Mouse (Mus musculus) thymus, postnatal 36 days (tissue): ENCODE results near the gene Wdr86.
"Not testable (repeated sequence)": the region's sequence is repeated elsewhere in the genome, so short reads cannot be mapped to it uniquely, and the experiment has no call there.

Experiments
- DNase-seq, 2 experiments: peaks; one replicate each; pipeline ENCODE4 v3.0.0; 2022; ENCODE audit warnings: mixed read lengths in 2 of 2

Gene Wdr86

DNA sequence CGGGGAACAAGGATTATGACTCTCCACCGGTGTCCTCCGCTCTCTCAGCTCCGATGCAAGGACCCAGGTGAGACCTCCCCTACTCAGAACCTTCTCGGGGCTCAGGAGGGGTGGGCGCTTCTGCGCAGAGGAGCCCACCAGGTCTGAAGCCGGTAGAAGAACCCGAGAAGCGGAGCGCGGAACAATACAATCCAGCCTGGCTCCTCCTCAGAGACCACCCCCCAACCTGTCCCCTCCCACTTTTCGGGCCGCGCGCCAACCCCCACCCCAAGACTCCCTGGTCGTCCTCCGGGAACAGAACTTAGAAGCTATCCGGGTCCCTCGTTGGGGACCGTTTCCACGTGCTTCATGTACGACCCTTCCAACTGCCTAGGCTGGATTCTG, at the start of gene Wdr86:
Gene Wdr86 (minus strand): TSS at position 240 of the 384 bp plus-strand sequence.
- DNase-seq = no peak

DNA sequence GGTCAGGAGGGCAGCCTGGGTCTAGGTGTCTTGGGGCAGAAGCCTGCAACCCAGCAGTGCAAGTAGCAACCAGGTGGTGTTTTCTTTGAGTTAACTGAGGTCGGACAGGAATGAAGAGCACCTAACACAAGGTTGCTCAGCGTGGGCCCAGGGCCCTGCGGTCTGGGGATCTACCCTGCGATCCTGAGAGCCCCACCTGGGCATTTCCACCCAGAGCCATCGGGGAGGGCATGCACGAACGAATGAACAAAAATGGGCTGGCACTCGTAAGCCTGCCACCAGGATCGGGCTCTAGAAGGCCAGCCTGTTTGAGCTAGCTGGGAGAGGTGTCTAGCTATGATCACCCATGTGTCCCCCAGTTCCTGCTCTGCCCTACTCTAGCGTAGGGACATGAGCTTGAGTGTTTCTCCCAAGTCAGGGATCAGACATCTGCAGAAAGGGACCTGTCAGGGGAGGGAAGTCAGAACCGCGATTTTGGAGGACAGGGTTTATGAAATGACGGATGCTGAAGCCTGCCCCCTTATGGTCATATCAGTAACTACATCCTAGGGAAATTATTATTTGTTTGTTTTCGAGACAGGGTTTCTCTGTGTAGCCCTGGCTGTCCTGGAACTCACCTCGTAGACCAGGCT, 49.5 kb upstream of the Wdr86 start:
- peak in 1 of 2 experiments; percentile 9 for DNase-seq

GRCm38 (mm10) chr5:24779321-24779720, 48.8 kb upstream of the Wdr86 start:
- no peak for DNase-seq

DNA sequence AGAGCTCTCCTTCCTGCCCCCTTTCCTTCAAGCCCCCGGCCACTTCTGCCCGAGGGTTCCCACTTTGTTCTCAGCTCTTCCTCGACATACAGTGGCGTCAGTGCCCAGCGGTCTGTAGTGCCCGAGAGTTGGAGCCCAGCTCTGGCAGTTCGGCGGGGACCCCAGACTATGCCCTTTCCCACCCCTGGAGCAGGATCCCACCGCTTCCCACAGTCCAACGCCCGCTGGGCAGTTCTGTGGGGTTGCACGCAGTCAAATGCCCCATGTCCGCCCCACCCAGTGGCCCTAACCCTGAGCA, 48.3 kb upstream of the Wdr86 start:
- no peak for DNase-seq

DNA sequence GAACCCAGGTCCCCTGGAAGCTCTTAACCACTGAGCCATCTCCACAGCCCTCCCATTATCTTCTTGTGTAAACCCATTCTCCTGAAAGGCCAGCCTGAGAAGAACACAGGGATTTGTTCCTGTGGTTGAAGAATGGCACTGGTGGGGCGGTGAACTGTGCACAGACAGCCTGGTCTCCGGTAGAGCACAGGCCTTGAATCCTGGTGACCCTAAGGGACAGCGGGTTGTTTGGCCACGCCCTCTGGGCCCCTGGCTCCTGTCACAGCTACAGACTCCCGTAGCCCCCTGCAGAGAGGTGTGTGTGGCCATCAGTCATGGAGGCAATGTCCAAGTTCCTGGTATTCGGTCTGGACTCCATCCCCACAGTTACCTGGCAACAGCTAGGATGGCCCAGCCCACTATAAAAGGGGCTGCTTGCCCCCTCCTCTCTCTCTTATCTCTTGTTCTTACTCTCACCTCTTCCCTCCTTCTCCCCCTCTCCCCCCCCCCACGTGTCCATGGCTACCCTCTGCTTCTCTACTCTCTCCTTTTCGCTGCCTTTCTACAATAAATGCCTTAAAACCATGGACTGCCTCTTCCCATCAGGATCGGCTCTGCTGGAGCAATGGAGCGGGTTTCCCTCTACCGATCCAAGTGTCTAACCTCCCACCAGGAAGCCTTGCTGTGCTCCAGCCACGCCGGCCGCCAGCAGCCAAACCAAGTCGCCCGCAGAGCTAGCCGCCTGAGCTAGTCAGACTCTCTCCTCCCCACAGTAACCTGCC, 47.7 kb upstream of the Wdr86 start:
- DNase-seq = no peak

DNA sequence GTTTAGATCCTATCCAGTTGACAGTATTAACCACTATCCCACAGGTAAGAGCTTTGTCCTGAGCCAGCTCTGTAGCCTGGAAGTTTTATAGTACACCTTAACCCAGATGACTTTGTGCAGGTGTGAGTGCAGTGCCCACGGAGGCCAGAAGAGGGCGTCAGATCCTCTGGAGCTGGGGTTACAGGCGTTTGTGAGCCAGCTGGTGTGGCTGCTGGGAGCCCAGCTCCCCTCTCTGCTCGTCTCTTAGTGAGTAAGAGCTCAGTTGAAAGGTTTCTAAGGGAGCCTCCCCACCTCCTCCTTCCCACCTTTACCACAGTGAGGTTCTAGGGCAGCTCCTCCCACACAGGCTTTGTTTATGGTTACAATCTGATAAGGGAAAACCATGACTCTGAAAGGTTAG, 46.2 kb upstream of the Wdr86 start:
- DNase-seq = peak; percentile 34 to 57

- not testable (repeated sequence) for DNase-seq
Measured at GRCm38 (mm10) chr5:24774549-24774948, 44.0 kb upstream of the Wdr86 start.

- DNase-seq = no peak
Measured at GRCm38 (mm10) chr5:24757816-24758215, 27.3 kb upstream of the Wdr86 start, which contains the start of gene Crygn. Crygn (minus strand) TSS chr5:24758008.

GRCm38 (mm10) chr5:24756931-24757330, 26.4 kb upstream of the Wdr86 start:
- DNase-seq = no peak

DNA sequence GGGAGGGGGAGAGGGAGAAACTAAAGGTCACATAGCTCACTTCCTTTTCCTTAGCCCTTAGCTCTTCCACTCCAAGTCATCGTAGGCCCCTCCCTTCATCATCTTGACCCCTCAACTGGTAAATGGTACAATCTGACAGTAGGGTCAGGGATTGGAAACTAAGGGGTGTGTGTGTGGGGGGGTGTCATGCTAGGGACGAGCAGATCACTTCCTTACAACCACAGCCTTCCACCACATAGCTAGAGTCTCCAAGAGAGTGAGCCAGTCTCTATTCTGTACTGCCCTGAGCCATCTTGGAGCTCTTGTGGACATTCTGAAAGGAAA, 21.6 kb upstream of the Wdr86 start:
- no peak for DNase-seq

DNA sequence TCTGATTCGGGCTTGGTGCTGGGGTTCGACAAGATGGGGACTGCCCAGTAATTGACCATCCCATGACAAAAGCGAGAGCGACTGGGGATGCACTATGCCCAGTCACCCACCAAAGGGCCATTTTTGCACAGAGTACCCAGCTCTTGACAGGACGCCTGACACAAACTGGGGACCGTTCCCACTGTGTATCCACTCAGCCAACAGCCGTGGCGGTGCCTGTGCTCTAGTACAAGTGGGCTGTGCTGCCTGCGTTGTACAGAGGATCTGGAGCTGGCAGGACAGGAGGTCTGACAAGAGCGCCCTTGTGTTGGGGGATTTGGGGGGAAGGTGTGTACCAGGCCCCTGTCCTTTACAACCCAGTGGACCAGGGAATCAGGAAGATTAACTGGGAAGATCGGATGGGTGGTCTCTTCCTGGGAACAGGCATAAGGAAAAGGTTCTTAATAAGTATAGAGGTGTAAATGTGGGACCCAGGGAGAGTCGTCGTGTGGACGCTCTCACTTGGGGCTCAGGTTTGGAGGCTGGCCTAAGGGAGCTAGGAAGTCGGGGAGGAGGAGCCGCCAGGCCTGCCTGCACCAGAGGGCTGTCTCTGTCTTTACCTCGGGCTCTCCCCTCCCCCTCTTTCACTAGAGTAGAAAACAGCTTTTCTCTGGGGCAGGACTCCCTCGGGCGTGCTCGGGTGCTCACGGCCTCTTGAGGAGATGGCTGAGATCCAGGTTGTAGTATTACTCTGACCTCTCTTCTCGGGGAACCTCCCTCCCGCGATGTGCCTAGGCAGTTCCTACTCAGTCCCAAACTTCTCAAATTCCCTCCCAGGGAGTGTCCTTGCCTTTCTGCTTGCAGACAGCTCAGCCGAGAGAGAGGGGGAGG, 21.0 kb upstream of the Wdr86 start:
- DNase-seq = peak; percentile 57 to 75

GRCm38 (mm10) chr5:24750321-24751304, 20.1 kb upstream of the Wdr86 start:
- DNase-seq = peak; percentile 89

- DNase-seq = no peak
Measured at GRCm38 (mm10) chr5:24749731-24750130, 19.2 kb upstream of the Wdr86 start.

GRCm38 (mm10) chr5:24747533-24747932, 17.0 kb upstream of the Wdr86 start:
- DNase-seq = no peak

- no peak for DNase-seq
Measured at GRCm38 (mm10) chr5:24743956-24744355, 13.4 kb upstream of the Wdr86 start.

DNA sequence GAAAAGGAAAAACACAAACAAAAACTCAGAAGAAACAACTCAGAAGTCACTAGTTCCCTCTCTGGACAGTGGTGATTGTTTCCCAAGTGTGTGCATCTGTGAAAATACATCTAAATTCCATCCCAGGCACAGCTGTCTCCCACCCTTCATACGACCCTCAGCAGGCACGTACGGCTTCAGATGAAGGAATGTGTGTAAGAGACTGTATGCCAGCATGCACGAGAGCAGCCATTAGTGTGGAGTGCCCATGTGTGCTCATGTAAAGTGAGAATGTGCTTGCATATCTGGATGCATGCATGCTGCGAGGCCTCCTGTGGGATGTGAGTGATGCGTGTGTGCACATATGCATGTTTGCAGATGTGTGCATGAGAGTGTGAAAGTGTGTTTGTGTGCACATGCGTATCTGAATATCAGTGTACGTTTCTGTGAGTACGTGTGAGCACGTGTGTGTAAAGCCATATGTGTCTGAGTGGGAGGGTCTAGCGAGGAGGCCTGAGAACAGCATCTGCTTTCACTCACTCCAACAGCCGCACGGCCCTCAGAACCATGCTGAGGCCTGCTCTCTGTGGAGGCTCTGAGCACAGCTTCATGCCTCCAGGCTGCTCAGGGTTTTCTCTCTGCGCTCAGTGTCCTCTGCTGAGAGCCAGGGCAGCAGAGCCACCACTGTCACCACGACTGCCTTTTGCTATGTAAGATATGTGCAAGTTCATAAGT, 10.8 kb upstream of the Wdr86 start:
- DNase-seq = no peak

DNA sequence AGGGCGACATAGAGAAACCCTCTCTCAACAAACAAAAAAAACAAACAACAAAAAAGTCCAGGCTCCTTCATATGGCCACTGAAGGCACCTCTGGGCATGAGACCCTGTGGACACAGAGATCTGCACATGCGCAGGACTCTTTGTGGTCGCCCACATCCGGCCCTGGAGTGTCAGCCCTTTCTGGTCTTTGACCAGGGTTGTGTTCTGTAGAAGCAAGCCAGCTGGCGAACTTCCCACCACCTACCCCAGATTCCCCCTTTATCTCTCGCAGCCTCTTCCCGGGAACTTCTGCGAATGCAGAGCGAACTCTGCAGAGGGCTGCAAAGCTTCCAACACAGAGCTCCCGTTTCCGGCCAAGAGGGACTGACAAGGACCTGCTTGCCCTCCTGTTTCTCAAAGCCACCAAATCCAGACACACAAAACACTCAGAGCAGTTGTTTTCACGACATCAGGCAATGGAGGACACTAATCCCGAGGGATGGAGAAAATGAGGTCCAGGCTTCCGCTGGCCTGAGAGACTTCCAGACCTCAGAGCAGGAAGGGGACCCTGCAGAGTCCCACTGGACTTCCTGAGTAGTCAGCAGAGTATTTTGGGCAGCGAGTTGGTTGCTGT, 8.7 kb upstream of the Wdr86 start:
- peak; percentile 55 to 59 for DNase-seq

DNA sequence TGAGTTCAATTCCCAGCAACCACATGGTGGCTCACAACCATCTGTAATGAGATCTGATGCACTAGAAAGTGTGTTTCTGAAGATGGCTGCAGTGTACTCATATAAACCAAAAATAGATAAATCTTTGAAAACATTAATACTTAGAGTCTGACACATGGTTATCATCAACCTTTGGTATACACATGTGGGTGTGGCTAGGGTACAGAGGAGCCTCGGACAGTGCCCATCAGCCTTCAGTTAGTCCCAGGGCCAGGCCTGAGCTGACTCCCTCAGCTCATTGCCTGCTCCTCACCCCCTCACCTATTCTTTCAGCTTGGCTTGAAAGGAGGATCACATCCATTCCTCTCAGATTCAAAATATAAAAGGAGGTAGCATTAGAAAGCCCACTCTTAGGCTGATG, 8.0 kb upstream of the Wdr86 start:
- no peak for DNase-seq

GRCm38 (mm10) chr5:24737595-24737994, 7.1 kb upstream of the Wdr86 start:
- no peak for DNase-seq

DNA sequence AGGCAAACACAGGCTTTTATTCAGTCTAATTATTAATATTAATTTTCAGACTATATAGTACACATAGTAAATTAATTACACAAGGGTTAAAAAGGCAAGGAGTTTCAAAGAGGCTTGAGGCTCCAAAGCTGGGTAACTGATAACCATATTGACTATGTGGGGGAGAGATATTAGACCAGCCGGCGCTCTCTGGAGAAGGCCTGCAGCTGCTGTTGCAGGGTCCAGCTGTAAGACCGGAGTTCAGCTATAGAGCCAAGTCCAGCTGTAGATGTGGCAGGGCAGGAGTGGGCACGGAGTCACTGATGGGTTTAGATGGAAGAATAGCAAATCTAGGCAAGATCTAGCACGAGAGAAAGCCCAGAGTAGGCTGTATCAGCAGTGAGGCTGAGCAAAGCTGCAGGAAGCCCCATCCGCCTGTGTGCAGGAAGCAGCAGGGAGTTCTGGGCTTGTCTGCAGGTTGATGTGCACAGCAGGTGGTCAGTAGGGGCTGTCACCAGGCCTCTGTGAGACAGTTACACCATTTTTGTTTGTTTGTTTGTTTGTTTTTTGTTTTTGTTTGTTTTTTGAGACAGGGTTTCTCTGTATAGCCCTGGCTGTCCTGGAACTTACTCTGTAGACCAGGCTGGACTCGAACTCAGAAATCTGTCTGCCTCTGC, 3.4 kb upstream of the Wdr86 start:
- no peak for DNase-seq

GRCm38 (mm10) chr5:24733134-24733533, 2.6 kb upstream of the Wdr86 start:
- no peak for DNase-seq
